Mouse (Mus musculus) C2C12 (cell line): ENCODE measurements at regions not wholly inside any gene's neighbourhood (a gene's known extent, or its start where the extent isn't known, plus 50 kb on each side); places are given as distances from the start of the nearest gene placed in this dataset.

Source experiments
- H3K27me3 ChIP-seq: one replicate; pipeline ENCODE4 v1.6.1; 2011; ENCODE audit not compliant: control insufficient read depth, insufficient read depth, insufficient read length
- H3K36me3 ChIP-seq: one replicate; pipeline ENCODE4 v1.6.1; 2011; ENCODE audit not compliant: control insufficient read depth, insufficient read depth
- H3K4me3 ChIP-seq: one replicate; pipeline ENCODE4 v1.5.1; 2011; ENCODE audit warnings: mild to moderate bottlenecking, control low read depth; ENCODE audit not compliant: poor library complexity, insufficient read depth, severe bottlenecking
- H3K79me2 ChIP-seq: one replicate; pipeline ENCODE4 v1.6.1; 2011; ENCODE audit not compliant: control insufficient read depth, insufficient read depth
- H3K79me3 ChIP-seq: one replicate; pipeline ENCODE4 v1.6.1; 2011; ENCODE audit warnings: low read depth, control low read depth
- H3ac ChIP-seq: one replicate; pipeline ENCODE3; 2011; ENCODE audit warnings: low read depth; ENCODE audit not compliant: control insufficient read depth, insufficient read length
- CEBPB ChIP-seq: IDR thresholded peaks from one replicate; pipeline ENCODE4 v1.6.1; 2011; ENCODE audit warnings: low read depth, mild to moderate bottlenecking, control low read depth, moderate library complexity
- CTCF ChIP-seq: IDR thresholded peaks from one replicate; pipeline ENCODE4 v1.5.1; 2011; ENCODE audit not compliant: control insufficient read depth, insufficient read depth, insufficient read length
- FOSL1 ChIP-seq: IDR thresholded peaks from one replicate; pipeline ENCODE4 v1.8.0; 2011; ENCODE audit warnings: mild to moderate bottlenecking, low read length; ENCODE audit not compliant: poor library complexity, insufficient read depth, severe bottlenecking
- MAX ChIP-seq: IDR thresholded peaks from one replicate; pipeline ENCODE4 v1.6.1; 2011; ENCODE audit warnings: mild to moderate bottlenecking, control low read depth
- MYOD1 ChIP-seq: IDR thresholded peaks from one replicate; pipeline ENCODE4 v1.6.1; 2011; ENCODE audit warnings: low read depth; ENCODE audit not compliant: control insufficient read depth, insufficient read length
- MYOG ChIP-seq: IDR thresholded peaks from one replicate; pipeline ENCODE4 v1.6.1; 2011; ENCODE audit not compliant: control insufficient read depth, insufficient read length; ENCODE audit errors: extremely low read depth
- USF1 ChIP-seq: IDR thresholded peaks from one replicate; pipeline ENCODE4 v1.6.1; 2011; ENCODE audit warnings: low read depth, mild to moderate bottlenecking, control low read depth, moderate library complexity

DNA sequence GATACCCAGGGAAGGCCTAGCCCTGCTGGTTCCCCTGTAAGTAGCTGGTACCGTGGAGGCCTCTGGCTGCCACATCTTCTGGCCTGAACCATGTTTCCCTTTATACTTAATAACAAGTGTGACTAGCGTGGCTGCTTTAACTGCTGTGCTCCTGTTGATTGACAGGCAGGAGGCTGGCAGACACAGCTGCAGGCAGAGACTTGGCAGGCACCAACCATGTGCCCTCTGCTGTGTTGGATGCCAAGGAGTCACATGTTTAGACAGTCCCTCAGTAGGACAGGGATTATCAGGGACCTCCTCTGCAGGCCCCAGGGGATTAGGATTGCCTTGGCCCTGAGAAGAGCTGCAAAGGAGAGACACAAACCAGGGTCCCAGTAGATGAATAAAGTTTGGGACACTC is 53.6 kb upstream of the Plet1 start:
- Histone ChIP-seq H3ac (no peak overlapping the region), H3K79me3 (no peaks in the 10 kb centered on the region), H3K4me3 (no peak overlapping the region), H3K27me3 (no peaks in the 10 kb centered on the region), H3K36me3 (no peaks in the 10 kb centered on the region), H3K79me2 (no peaks in the 10 kb centered on the region)
- TF ChIP-seq CEBPB (no peak), CTCF (no peak), MYOD1 (no peak), MYOG (no peak), FOSL1 (no peak), USF1 (no peak), MAX (no peak)

DNA sequence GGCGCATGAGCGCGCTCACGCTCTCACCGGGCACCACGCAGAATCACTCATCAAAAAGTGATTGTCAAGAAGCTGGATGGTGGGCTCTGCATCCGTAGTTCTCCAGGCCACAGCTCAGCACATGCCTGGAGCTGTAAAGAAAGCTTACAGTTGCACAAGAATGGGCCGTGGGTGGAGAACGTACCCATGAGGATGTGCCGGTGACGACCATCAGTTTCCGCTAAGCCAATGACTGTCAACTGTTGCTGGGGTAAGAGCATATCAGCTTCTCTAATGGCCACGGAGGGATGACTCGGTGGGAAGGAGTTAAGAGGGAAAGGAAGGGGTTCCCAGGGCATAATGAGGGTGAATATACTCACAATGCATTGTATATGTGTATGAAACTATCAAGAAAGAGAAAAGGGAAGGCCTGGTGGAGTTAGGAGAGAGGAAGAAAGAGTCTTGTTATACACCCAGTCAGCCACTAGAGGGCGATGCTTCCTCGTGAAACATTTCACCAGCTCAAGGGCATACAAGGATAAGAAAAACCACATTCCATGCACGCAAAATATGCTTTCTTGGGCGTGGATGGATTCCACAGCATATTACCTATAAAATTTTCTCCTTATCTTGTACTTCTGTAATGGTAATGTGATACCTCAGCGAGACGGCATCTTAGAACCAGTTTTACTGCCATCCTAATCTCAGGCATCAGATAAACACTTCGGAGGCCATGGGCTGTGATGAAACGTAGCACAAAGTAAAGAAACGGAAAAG is 50.4 kb upstream of the Plet1 start:
- Histone ChIP-seq H3ac (no peak overlapping the region), H3K4me3 (no peak overlapping the region), H3K79me3 (no peaks in the 10 kb centered on the region), H3K36me3 (no peaks in the 10 kb centered on the region), H3K79me2 (no peaks in the 10 kb centered on the region), H3K27me3 (no peaks in the 10 kb centered on the region)
- TF ChIP-seq CTCF (peak; percentile 33), CEBPB (no peak)
